Mouse (Mus musculus): Measurements from ENCODE around the gene Tmem230. TPM values are rescaled to one million over a fixed set of nuclear protein-coding genes. Genes with fewer than 3 reads are reported as not detected.
A peak's percentile ranks its signal among the peaks of the same experiment; 100 is the strongest.

The Tmem230 gene
- polyA plus RNA-seq, 1 experiment = 56.9 TPM

DNA sequence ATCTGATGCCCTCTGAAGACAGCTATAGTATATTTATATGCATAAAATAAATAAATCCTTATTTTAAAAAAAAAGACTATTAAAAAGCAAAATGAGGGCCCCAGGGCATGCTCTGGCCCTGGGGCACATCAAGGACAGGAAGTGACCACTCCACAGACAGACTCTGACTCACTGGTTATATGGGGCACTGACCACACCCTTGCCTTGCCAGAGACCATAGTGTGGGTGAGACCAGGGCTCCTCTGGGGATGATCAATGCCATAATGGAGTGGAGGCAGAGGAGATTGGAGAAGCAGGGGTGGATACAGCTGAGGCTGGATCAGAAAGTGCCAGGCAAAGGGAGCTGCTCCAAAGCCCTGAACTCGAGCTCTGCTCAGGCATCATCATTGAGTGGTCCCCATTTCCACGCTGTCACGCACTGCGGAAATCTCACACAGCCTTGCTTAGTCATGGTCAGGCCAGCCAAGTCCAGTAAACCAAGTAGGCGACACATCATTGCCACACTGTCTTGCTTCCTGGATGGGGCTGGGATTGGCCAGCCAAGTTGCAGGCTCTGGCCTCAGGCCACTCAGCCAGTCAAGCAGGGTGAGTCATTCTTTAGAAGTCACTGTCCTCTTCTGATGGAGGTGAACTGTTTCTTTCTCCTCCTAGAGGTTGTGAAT lies 35.5 kb downstream of the Tmem230 start:
- no peak for TF ChIP-seq POLR2A (IDR thresholded peaks at IDR 0.05; ENCODE audit: borderline replicate concordance, extremely low read depth, insufficient read depth, insufficient read length, poor library complexity, severe bottlenecking)
- no peak for TF ChIP-seq CTCF (IDR thresholded peaks at IDR 0.05; ENCODE audit: borderline replicate concordance, extremely low read depth, insufficient read depth, insufficient read length)
- no peak for DNase-seq (ENCODE audit: low read depth)

- no peak for DNase-seq (ENCODE audit: low read depth)
- TF ChIP-seq POLR2A (IDR thresholded peaks at IDR 0.05; ENCODE audit: borderline replicate concordance, extremely low read depth, insufficient read depth, insufficient read length, poor library complexity, severe bottlenecking) (no peak), CTCF (IDR thresholded peaks at IDR 0.05; ENCODE audit: borderline replicate concordance, extremely low read depth, insufficient read depth, insufficient read length) (no peak)
These were observed 36.7 kb downstream of the Tmem230 start for GRCm38 (mm10) chr2:132210806-132211312.

- TF ChIP-seq POLR2A (IDR thresholded peaks at IDR 0.05; ENCODE audit: borderline replicate concordance, extremely low read depth, insufficient read depth, insufficient read length, poor library complexity, severe bottlenecking) = no peak
- TF ChIP-seq CTCF (IDR thresholded peaks at IDR 0.05; ENCODE audit: borderline replicate concordance, extremely low read depth, insufficient read depth, insufficient read length) = no peak
- DNase-seq (ENCODE audit: low read depth) = no peak
These were observed 39.2 kb downstream of the Tmem230 start for GRCm38 (mm10) chr2:132208246-132208881.

GRCm38 (mm10) chr2:132206316-132206881 lies 41.2 kb downstream of the Tmem230 start:
- DNase-seq (ENCODE audit: low read depth) = no peak
- TF ChIP-seq CTCF (IDR thresholded peaks at IDR 0.05; ENCODE audit: borderline replicate concordance, extremely low read depth, insufficient read depth, insufficient read length) (no peak), POLR2A (IDR thresholded peaks at IDR 0.05; ENCODE audit: borderline replicate concordance, extremely low read depth, insufficient read depth, insufficient read length, poor library complexity, severe bottlenecking) (no peak)

- TF ChIP-seq CTCF (IDR thresholded peaks at IDR 0.05; ENCODE audit: borderline replicate concordance, extremely low read depth, insufficient read depth, insufficient read length) = no peak
- no peak for TF ChIP-seq POLR2A (IDR thresholded peaks at IDR 0.05; ENCODE audit: borderline replicate concordance, extremely low read depth, insufficient read depth, insufficient read length, poor library complexity, severe bottlenecking)
- DNase-seq (ENCODE audit: low read depth) = no peak
These were observed 42.1 kb downstream of the Tmem230 start for GRCm38 (mm10) chr2:132205549-132205948.

GRCm38 (mm10) chr2:132203773-132204172 lies 43.8 kb downstream of the Tmem230 start:
- DNase-seq (ENCODE audit: low read depth) = no peak
- TF ChIP-seq CTCF (IDR thresholded peaks at IDR 0.05; ENCODE audit: borderline replicate concordance, extremely low read depth, insufficient read depth, insufficient read length) (no peak), POLR2A (IDR thresholded peaks at IDR 0.05; ENCODE audit: borderline replicate concordance, extremely low read depth, insufficient read depth, insufficient read length, poor library complexity, severe bottlenecking) (no peak)

- no peak for DNase-seq (ENCODE audit: low read depth)
- TF ChIP-seq CTCF (IDR thresholded peaks at IDR 0.05; ENCODE audit: borderline replicate concordance, extremely low read depth, insufficient read depth, insufficient read length) (no peak), POLR2A (IDR thresholded peaks at IDR 0.05; ENCODE audit: borderline replicate concordance, extremely low read depth, insufficient read depth, insufficient read length, poor library complexity, severe bottlenecking) (no peak)
These were observed 44.4 kb downstream of the Tmem230 start for GRCm38 (mm10) chr2:132203186-132203585.

DNA sequence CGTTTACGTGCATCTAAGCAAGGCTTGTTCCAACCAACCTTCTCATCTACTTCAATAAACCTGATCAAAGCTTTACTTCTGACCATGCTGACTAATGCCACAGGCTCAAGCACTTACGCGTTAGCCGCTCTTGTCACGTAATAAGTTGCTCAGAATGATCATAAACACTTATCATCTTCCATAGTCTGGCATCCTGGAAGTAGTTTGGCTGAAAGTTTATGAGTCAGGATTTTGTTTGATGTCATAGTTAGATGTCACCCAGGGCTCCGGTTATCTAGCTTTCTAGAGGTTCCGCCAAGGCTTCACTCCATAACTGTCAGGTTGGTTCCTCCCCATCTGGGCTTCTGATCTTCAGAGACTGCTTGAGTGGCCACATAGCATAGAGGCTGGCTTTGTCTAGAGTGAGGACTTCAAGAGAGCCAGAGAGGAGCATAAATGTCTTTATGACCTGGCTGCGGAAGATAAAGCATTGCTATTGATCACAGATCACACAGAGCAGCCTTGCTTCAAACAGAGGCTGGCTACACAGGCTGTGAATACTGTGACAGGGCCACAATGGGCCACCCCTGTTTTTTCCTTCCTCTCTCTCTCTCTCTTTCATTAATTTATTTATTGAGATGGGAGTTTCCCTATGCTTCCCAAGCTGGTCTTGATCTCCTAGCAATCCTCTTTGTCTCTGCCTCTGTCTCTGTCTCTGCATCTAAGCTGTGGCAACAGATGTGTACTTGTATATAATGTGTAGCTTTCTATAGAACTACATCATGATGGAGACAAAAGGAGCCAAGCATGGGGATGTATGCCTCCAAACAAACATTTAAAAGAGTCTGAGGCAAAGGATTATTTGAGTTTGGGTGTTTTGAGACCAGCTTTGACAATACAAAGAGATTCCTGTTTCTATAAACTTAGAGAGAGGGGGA lies 49.3 kb downstream of the Tmem230 start:
- peak; percentile 14 for DNase-seq (ENCODE audit: low read depth)
- no peak for TF ChIP-seq POLR2A (IDR thresholded peaks at IDR 0.05; ENCODE audit: borderline replicate concordance, extremely low read depth, insufficient read depth, insufficient read length, poor library complexity, severe bottlenecking)
- TF ChIP-seq CTCF (IDR thresholded peaks at IDR 0.05; ENCODE audit: borderline replicate concordance, extremely low read depth, insufficient read depth, insufficient read length) = no peak

DNA sequence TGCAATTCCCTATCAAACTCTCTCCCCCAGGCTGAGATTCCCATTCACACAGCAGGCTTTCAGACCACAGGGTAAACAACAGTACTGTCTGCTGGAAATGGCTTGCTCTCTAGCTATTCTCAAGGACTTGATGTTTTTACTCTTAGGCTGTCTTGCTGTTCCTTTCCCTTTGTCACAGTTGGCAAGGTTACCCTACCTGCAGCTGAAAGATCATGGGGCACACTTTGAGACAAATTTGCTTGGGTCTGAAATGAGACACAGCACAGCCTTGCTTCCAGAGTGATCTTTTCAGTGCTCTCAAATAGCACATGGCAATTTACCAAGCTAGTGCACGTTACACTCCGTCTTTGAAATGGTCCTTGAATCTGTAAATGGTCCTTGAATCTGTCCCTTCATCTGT lies 52.0 kb downstream of the Tmem230 start:
- TF ChIP-seq CTCF (IDR thresholded peaks at IDR 0.05; ENCODE audit: borderline replicate concordance, extremely low read depth, insufficient read depth, insufficient read length) = no peak
- DNase-seq (ENCODE audit: low read depth) = no peak

- DNase-seq (ENCODE audit: low read depth) = peak; percentile 81
- TF ChIP-seq CTCF (IDR thresholded peaks at IDR 0.05; ENCODE audit: borderline replicate concordance, extremely low read depth, insufficient read depth, insufficient read length) = no peak
- no peak for TF ChIP-seq POLR2A (IDR thresholded peaks at IDR 0.05; ENCODE audit: borderline replicate concordance, extremely low read depth, insufficient read depth, insufficient read length, poor library complexity, severe bottlenecking)
These were observed 56.9 kb downstream of the Tmem230 start for GRCm38 (mm10) chr2:132190602-132191161.

Other genes with a start within 250 kb of the Tmem230 start
- 17.4 and 34.9 TPM in 2 replicates for gene Rassf2, start 217.5 kb downstream of the Tmem230 start, polyA plus RNA-seq (2012; rRNA removed)
- 36.3 and 40.9 TPM in 2 replicates for gene Slc23a2, start 102.7 kb downstream of the Tmem230 start, polyA plus RNA-seq (2012; rRNA removed)
- 158 and 255 TPM in 2 replicates for gene Pcna, start 5.5 kb upstream of the Tmem230 start, polyA plus RNA-seq (2012; rRNA removed)
- 39.5 and 59.5 TPM in 2 replicates for gene Cds2, start 15.3 kb upstream of the Tmem230 start, polyA plus RNA-seq (2012; rRNA removed)
- 3.5 and 5.7 TPM in 2 replicates for gene Prokr2, start 137.6 kb upstream of the Tmem230 start, polyA plus RNA-seq (2012; rRNA removed)

Data from brain, embryonic 14.5 days (tissue).